Mouse (Mus musculus) embryonic fibroblast, embryonic 13.5 days (primary cell): ENCODE data around the gene Fam228b.

Experiments
- CTCF ChIP-seq: IDR thresholded peaks from 2 replicates; pipeline ENCODE4 v1.5.1; 2011; ENCODE audit warnings: mild to moderate bottlenecking, control low read depth, low read length, moderate library complexity, borderline replicate concordance; ENCODE audit not compliant: insufficient read depth
- POLR2A ChIP-seq: IDR thresholded peaks from 2 replicates; pipeline ENCODE4 v1.6.1; 2011; ENCODE audit warnings: low read depth, mild to moderate bottlenecking, control low read depth, low read length, moderate library complexity

- TF ChIP-seq POLR2A (no peak), CTCF (no peak)
Observed at GRCm38 (mm10) chr12:4781270-4781669, 12.2 kb upstream of the Fam228b start.
